Mouse (Mus musculus) brain, embryonic 14.5 days (tissue): ENCODE results near the gene Ptprj.

Experiments
- CTCF ChIP-seq: fragments of 200-500 bp; IDR thresholded peaks from 2 replicates; pipeline ENCODE4 v1.5.1; 2012; ENCODE audit warnings: inconsistent platforms, mild to moderate bottlenecking, moderate library complexity, borderline replicate concordance; ENCODE audit not compliant: insufficient read depth, insufficient read length; ENCODE audit errors: extremely low read depth
- POLR2A ChIP-seq: fragments of 200-500 bp; IDR thresholded peaks from 2 replicates; pipeline ENCODE4 v1.6.1; 2012; ENCODE audit warnings: mild to moderate bottlenecking, inconsistent platforms, borderline replicate concordance; ENCODE audit not compliant: poor library complexity, insufficient read depth, insufficient read length, severe bottlenecking; ENCODE audit errors: extremely low read depth

- TF ChIP-seq CTCF (no peak), POLR2A (no peak)
Measured at GRCm38 (mm10) chr2:90526564-90526963, 53.9 kb downstream of the Ptprj start.
